Mouse (Mus musculus) cerebellum, adult 2 months (tissue): ENCODE data around the gene Pif1. TPM values are rescaled to one million over a fixed set of nuclear protein-coding genes. Genes with fewer than 3 reads are reported as not detected.

Source experiments
- DNase-seq, 2 experiments: peaks; one replicate each; pipeline ENCODE4 v3.0.0; 2021
- H3K27ac ChIP-seq: fragments of 200-500 bp; 2 replicates; pipeline ENCODE4 v1.5.1; 2012; ENCODE audit warnings: low read length, control low read depth, inconsistent platforms; ENCODE audit not compliant: insufficient read depth
- H3K27me3 ChIP-seq: fragments of 200-500 bp; 2 replicates; pipeline ENCODE4 v1.6.1; 2012; ENCODE audit warnings: inconsistent platforms, mild to moderate bottlenecking, low read length, moderate library complexity; ENCODE audit not compliant: control insufficient read depth, insufficient read depth
- H3K4me1 ChIP-seq: fragments of 200-500 bp; 2 replicates; pipeline ENCODE4 v1.6.1; 2011; ENCODE audit warnings: low read length; ENCODE audit not compliant: control insufficient read depth, insufficient read depth
- H3K4me3 ChIP-seq: fragments of 200-500 bp; replicated peaks from 2 replicates; pipeline ENCODE3; 2011; ENCODE audit warnings: mild to moderate bottlenecking, low read depth, low read length, control low read depth; ENCODE audit not compliant: insufficient read depth
- CTCF ChIP-seq: fragments of 200-500 bp; IDR thresholded peaks from 2 replicates; pipeline ENCODE4 v1.5.1; 2011; ENCODE audit warnings: low read depth, mild to moderate bottlenecking, control low read depth, low read length, moderate library complexity, borderline replicate concordance; ENCODE audit not compliant: insufficient read depth
- POLR2A ChIP-seq: fragments of 200-500 bp; IDR thresholded peaks from 2 replicates; pipeline ENCODE4 v1.6.1; 2011; ENCODE audit warnings: low read length, control low read depth, borderline replicate concordance; ENCODE audit not compliant: insufficient read depth
- WGBS: fragments of 180-500 bp; shearing (Covaris S2); methylation state at CpG from one replicate; pipeline ENCODE4 v1.1.7; 2018; 5-methylcytosine and 5-hydroxymethylcytosine counted together
- polyA plus RNA-seq: library from polyadenylated mRNA; depleted of rRNA; stranded (reverse); fragments of >200 nt; gene quantifications from 2 replicates; pipeline ENCODE4 v1.2.3, GENCODE M21; 2012

The Pif1 gene
- polyA plus RNA-seq, 1 experiment = 0.11 TPM

DNA sequence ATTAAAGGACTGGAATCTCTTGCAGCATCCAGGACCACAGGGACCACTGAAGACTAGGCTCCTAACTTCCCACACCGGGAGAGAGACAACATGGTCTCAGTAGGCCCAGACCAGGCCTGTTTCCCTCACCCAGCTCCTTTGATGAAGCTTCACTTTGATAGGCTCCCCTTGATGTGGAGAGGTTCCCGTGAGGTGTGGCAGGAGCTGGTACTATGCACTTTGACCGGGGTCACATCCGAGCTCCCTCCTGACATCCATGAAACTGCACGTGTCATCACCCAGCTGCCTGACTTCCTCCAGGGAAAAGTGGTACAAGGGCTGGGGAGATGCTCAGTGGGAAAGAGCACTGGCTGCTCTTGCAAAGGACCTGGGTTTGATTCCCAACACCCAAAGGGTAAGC, 23.9 kb upstream of the Pif1 start:
- Histone ChIP-seq H3K4me3 (no peak overlapping the region), H3K27me3 (no peaks in the 10 kb centered on the region), H3K27ac (no peak overlapping the region), H3K4me1 (peaks cover 7% of the 10 kb centered on the region; the same call in 1 of the 2 replicates)
- 91% methylated on average over 5 of the region's 5 CpGs for WGBS
- no peak for DNase-seq
- TF ChIP-seq POLR2A = no peak
- no peak for TF ChIP-seq CTCF

DNA sequence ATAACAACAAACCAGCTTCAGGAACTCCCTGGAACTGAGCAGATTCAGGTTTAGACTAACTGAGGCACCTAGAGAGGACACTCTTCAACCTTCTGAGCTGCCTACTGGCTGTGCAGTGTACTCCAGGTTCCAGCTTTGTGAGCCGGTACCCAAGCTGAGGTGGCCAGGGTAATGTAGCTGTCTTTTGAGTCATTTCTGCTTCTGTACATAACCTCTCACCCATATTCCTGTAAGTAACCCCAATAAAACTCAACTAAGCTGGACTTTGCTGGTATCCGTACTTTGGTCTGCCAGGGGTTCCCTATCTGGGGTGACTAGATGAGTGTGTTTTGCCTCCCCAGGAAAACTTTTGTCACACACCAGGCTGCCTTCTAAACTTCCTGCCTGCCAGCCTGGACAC, 22.3 kb upstream of the Pif1 start:
- Histone ChIP-seq H3K27ac (no peak overlapping the region), H3K4me3 (no peak overlapping the region), H3K27me3 (no peaks in the 10 kb centered on the region), H3K4me1 (peaks cover 7% of the 10 kb centered on the region; the same call in 1 of the 2 replicates)
- WGBS = 96% methylated on average over 2 of the region's 2 CpGs
- DNase-seq = no peak
- TF ChIP-seq CTCF (no peak), POLR2A (no peak)

DNA sequence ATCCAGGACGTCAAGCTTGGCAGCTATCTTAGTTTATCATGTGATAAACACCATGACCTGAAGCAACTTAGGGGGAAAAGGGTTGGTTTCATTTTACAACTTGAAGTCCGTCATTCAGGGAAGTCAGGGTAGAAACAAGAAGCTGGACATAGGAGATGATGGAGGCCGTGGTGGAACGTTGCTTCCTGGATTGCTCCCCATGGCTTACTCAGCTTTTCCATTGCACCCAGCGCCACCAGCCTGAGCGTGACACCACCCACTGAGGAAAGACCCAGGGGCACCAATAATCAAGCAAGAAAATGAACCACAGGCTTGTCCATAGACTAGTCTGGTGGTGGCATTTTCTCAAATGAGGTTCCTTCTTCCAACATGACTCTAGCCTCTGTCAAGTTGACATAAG, 18.2 kb upstream of the Pif1 start:
- H3K4me3 ChIP-seq = no peak overlapping the region
- TF ChIP-seq CTCF = no peak
- TF ChIP-seq POLR2A = no peak
- no peaks in the 10 kb centered on the region for H3K4me1 ChIP-seq
- no peak overlapping the region for H3K27ac ChIP-seq
- H3K27me3 ChIP-seq = no peaks in the 10 kb centered on the region
- WGBS = 91% methylated on average over 6 of the region's 6 CpGs
- no peak for DNase-seq

DNA sequence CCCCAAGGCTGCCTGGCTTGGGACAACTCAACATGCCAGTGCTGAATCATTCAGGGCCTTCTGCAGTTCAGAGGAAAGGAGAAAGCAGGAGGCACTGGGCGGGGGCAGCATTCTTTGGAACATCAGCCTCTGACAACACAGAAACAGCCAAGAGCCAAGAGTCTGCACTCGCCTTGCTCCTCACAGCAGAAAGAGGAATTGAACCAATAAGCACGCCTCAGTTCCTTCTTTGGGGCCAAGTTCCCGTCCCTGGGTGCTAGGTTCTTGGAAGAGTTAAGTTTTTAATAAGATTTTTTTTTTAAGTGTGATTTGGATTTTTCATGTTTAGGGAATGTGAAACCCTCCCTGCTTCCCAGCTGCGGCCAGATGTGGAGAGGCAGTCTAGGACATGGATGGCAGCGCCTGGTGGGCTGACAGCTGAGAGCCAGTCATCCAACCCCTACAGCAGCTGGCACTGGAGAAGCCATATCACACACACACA, 17.4 kb upstream of the Pif1 start:
- H3K27ac ChIP-seq = no peak overlapping the region
- TF ChIP-seq CTCF (no peak), POLR2A (no peak)
- DNase-seq = no peak
- H3K4me1 ChIP-seq = no peaks in the 10 kb centered on the region
- H3K27me3 ChIP-seq = no peaks in the 10 kb centered on the region
- 73% methylated on average over 6 of the region's 6 CpGs for WGBS
- H3K4me3 ChIP-seq = no peak overlapping the region

DNA sequence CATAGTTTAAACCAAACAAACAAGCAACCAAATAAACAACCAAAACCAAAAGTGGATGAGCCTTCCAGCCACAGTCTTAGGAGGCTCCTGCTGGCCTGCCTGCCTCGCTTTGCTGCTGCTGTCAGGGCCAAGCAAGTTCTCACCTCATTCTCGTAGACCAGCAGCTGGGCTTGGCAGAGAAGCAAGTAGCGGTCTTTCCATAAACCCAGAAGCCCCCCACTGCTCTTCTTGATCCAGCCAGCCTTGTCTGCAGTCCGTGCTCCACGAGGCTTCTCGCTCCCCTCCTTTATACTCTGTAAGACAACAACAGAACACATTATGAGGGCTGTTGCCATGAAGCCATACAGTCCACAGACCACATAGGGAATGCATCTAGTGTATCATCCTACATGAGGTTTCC, 14.1 kb upstream of the Pif1 start:
- 36% methylated on average over 6 of the region's 6 CpGs for WGBS
- DNase-seq = no peak
- TF ChIP-seq POLR2A (no peak), CTCF (no peak)
- Histone ChIP-seq H3K4me1 (no peaks in the 10 kb centered on the region), H3K27ac (no peak overlapping the region), H3K27me3 (no peaks in the 10 kb centered on the region), H3K4me3 (no peak overlapping the region)

- H3K4me1 ChIP-seq = no peaks in the 10 kb centered on the region; the same call in 1 of the 2 replicates
- WGBS = 78% methylated on average over 11 of the region's 11 CpGs
- no peak overlapping the region for H3K27ac ChIP-seq
- TF ChIP-seq POLR2A = no peak
- TF ChIP-seq CTCF = no peak
- no peak overlapping the region for H3K4me3 ChIP-seq
- no peak for DNase-seq
- no peaks in the 10 kb centered on the region for H3K27me3 ChIP-seq
Measured at GRCm38 (mm10) chr9:65574513-65575392, 12.2 kb upstream of the Pif1 start.

DNA sequence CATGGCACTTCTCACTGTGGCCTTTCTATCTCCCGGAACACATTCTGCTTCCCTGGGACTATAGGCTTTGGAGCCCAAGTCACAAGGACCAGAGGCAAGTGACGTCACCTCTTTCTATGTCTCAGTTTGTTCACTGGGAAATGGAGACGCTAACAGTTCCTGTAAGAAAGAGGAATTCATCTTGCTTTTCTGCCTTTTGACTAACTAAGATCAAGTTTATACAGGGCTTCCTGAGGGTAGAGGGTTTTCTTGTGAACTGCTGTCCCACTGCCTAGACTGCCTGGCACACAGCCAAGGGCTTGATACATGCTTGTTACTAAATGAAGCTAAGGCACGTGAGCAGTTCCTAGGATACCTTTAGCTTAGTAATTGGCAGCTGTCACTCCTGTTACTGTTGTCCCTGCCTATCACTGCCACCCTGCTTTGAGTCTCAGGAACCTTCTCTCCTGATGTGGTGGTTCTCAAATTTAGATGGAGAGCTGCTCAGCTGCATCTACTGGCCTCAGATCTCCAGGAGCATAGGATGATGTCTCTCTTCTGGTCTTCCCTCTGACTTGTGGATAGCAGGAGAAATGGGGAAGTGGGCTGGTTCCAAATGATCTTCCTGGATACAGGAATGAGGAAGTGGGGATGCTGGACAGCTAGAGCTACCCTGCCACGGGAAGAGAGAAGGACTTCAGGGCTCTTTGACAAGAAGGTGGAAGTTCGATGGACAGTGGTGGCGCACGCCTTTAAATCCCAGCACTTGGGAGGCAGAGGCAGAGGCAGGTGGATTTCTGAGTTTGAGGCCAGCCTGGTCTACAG, 11.4 kb upstream of the Pif1 start:
- no peaks in the 10 kb centered on the region for H3K27me3 ChIP-seq
- 68% methylated on average over 8 of the region's 8 CpGs for WGBS
- no peak for DNase-seq
- H3K27ac ChIP-seq = no peak overlapping the region
- no peak for TF ChIP-seq CTCF
- TF ChIP-seq POLR2A = no peak
- H3K4me3 ChIP-seq = no peak overlapping the region
- H3K4me1 ChIP-seq = no peaks in the 10 kb centered on the region; the same call in 1 of the 2 replicates
